Mouse (Mus musculus) CH12.LX (cell line): ENCODE data around the gene Uchl3.

Experiments
- CHD1 ChIP-seq: IDR thresholded peaks from 2 replicates; pipeline ENCODE4 v1.6.1; 2012; ENCODE audit warnings: low read depth, low read length, improper control_type of control experiment, inconsistent platforms
- CTCF ChIP-seq, 2 experiments: IDR thresholded peaks in 1 of 2; conservative IDR thresholded peaks in 1 of 2; 2 replicates each; pipeline ENCODE4 v1.5.1; 2011 to 2012; ENCODE audit warnings: low read depth in 2 of 2, low read length in 2 of 2, improper control_type of control experiment in 1 of 2, inconsistent platforms in 1 of 2, mild to moderate bottlenecking in 1 of 2, moderate library complexity in 1 of 2
- ELF1 ChIP-seq: IDR thresholded peaks from 2 replicates; pipeline ENCODE4 v1.6.1; 2014; ENCODE audit warnings: low read depth, mild to moderate bottlenecking, inconsistent platforms, low read length, improper control_type of control experiment
- KAT2A ChIP-seq: IDR thresholded peaks from 2 replicates; pipeline ENCODE4 v1.6.1; 2012; ENCODE audit warnings: low read length, improper control_type of control experiment, inconsistent platforms; ENCODE audit not compliant: insufficient replicate concordance
- MAFK ChIP-seq: IDR thresholded peaks from 2 replicates; pipeline ENCODE4 v1.6.1; 2011; ENCODE audit warnings: low read length, improper control_type of control experiment; ENCODE audit not compliant: insufficient replicate concordance
- MAZ ChIP-seq: IDR thresholded peaks from 2 replicates; pipeline ENCODE4 v1.6.1; 2012; ENCODE audit warnings: low read depth, mild to moderate bottlenecking, inconsistent platforms, low read length, improper control_type of control experiment, moderate library complexity
- MYC ChIP-seq: IDR thresholded peaks from 2 replicates; pipeline ENCODE4 v1.6.1; 2011; ENCODE audit warnings: low read depth, mild to moderate bottlenecking, improper control_type of control experiment, low read length
- POLR2A ChIP-seq: IDR thresholded peaks from 2 replicates; pipeline ENCODE4 v1.6.1; 2011; ENCODE audit warnings: low read depth, mild to moderate bottlenecking, improper control_type of control experiment, low read length
- POLR2AphosphoS2 ChIP-seq: IDR thresholded peaks from 2 replicates; pipeline ENCODE4 v1.6.1; 2011; ENCODE audit warnings: low read depth, low read length, improper control_type of control experiment
- USF2 ChIP-seq: conservative IDR thresholded peaks from 2 replicates; pipeline ENCODE4 v1.6.1; 2011; ENCODE audit warnings: low read depth, low read length, improper control_type of control experiment
- ZMIZ1 ChIP-seq: IDR thresholded peaks from 2 replicates; pipeline ENCODE4 v1.6.1; 2012; ENCODE audit warnings: low read depth, mild to moderate bottlenecking, inconsistent platforms, low read length, improper control_type of control experiment

- TF ChIP-seq CTCF (conservative IDR thresholded peaks at IDR 0.05 in 1 of 2, IDR thresholded peaks at IDR 0.05 in 1 of 2; ENCODE audit: low read depth in 2 of 2, low read length in 2 of 2): no peak
- TF ChIP-seq ZMIZ1: peak; percentile 56; the same call in 1 of the 2 replicates
- TF ChIP-seq POLR2AphosphoS2: peak; percentile 75; the same call in 1 of the 2 replicates
- TF ChIP-seq CHD1: no peak
- TF ChIP-seq POLR2A: peak; percentile 95
- peak; percentile 66; the same call in 1 of the 2 replicates for TF ChIP-seq MYC
- no peak for TF ChIP-seq MAZ
- no peak for TF ChIP-seq USF2
- no peak for TF ChIP-seq MAFK
- TF ChIP-seq ELF1: peak; percentile 97
- TF ChIP-seq KAT2A: 0 out of 2 replicates have a peak, but pooled peaks have one; percentile 17
Measured at GRCm38 (mm10) chr14:101640153-101640843, 13.5 kb upstream of the Uchl3 start, which contains the start of gene Commd6.
